Mouse (Mus musculus) limb, embryonic 11.5 days (tissue): ENCODE results near the gene Neu2. TPM values are rescaled to one million over a fixed set of nuclear protein-coding genes. Genes with fewer than 3 reads are reported as not detected.

ENCODE experiments used
- ATAC-seq: fragments of 200-750 bp; cut with Nextera tagmentation; 2 replicates; pipeline ENCODE4 v1.8.0; 2017; ENCODE audit warnings: low read depth; ENCODE audit not compliant: insufficient number of reproducible peaks, low FRiP score, low TSS enrichment
- DNase-seq: peaks from one replicate; pipeline ENCODE4 v3.0.0-alpha.2; 2015; ENCODE audit warnings: low spot score
- H3K27ac ChIP-seq: fragments of 300-500 bp; sonication (generic); replicated peaks from 2 replicates; pipeline ENCODE4 v1.5.1; 2014; ENCODE audit warnings: low read depth, mild to moderate bottlenecking, low read length
- H3K27me3 ChIP-seq: fragments of 300-500 bp; sonication (generic); 2 replicates; pipeline ENCODE4 v1.6.1; 2014; ENCODE audit warnings: mild to moderate bottlenecking, low read length, mixed read lengths; ENCODE audit not compliant: control insufficient read depth, insufficient read depth
- H3K36me3 ChIP-seq: fragments of 300-500 bp; sonication (generic); 2 replicates; pipeline ENCODE4 v1.6.1; 2014; ENCODE audit warnings: mild to moderate bottlenecking, low read length, moderate library complexity, mixed read lengths; ENCODE audit not compliant: control insufficient read depth, insufficient read depth
- H3K4me1 ChIP-seq: fragments of 300-500 bp; sonication (generic); 2 replicates; pipeline ENCODE4 v1.6.1; 2014; ENCODE audit warnings: low read length, mixed read lengths; ENCODE audit not compliant: control insufficient read depth, insufficient read depth
- H3K4me2 ChIP-seq: fragments of 300-500 bp; sonication (generic); 2 replicates; pipeline ENCODE4 v1.6.1; 2014; ENCODE audit warnings: low read depth, mild to moderate bottlenecking, moderate library complexity; ENCODE audit not compliant: severe bottlenecking
- H3K4me3 ChIP-seq: fragments of 300-500 bp; sonication (generic); 2 replicates; pipeline ENCODE4 v1.5.1; 2014; ENCODE audit warnings: low read depth, low read length
- H3K9ac ChIP-seq: fragments of 300-500 bp; sonication (generic); 2 replicates; pipeline ENCODE4 v1.6.1; 2014; ENCODE audit warnings: mild to moderate bottlenecking, low read length
- H3K9me3 ChIP-seq: fragments of 300-500 bp; sonication (generic); 2 replicates; pipeline ENCODE4 v1.6.1; 2016; ENCODE audit warnings: low read length; ENCODE audit not compliant: control insufficient read depth
- WGBS: fragments of 180-500 bp; shearing (Covaris S2); extraction: QIAGEN DNeasy Blood & Tissue Kit; methylation state at CpG from one replicate; pipeline ENCODE4 v1.1.7; 2014; 5-methylcytosine and 5-hydroxymethylcytosine counted together
- polyA plus RNA-seq: library from polyadenylated mRNA; unstranded; fragments of >200 nt; fragmentation: Nextera tagmentation; extraction: Ambion mirVana; gene quantifications from 2 replicates; pipeline ENCODE4 v1.2.1, GENCODE M21; 2014

Neu2 gene
- polyA plus RNA-seq, 1 experiment from 2014 or later = not detected

DNA sequence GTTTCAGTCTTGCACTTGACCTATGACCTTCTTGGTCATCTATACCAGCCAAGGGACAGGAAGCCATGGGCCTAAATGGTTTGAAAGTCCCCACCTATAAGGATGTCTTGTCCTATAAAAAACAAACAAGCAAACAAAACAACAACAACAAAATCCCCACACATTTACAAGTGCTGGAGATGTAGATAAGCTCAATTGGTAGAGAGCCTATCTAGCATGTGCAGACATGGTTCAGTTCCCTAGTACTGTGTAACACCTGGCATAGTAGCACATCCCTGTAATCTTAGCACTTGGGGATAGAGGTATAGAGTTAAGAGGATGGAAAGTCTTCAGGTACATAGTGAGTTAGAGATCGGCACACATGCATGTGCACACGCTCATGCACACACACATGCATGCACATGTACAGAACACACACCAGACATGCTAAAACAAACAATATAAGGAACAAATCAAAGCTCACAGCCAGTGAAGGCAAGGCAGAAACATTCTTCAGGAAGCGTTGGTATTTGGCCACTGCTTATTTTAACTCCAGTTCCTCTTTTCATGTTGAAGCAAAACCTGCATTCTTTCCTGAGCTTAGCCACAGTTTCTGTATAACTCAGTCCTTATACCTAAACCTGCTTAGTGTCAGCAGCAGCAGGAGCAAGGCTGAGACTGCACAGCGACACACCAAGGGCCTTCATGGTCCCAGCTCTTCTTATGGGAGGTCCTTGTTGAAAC, 128.3 kb downstream of the Neu2 start:
- no peak for ATAC-seq
- no peak overlapping the region for H3K27ac ChIP-seq

DNA sequence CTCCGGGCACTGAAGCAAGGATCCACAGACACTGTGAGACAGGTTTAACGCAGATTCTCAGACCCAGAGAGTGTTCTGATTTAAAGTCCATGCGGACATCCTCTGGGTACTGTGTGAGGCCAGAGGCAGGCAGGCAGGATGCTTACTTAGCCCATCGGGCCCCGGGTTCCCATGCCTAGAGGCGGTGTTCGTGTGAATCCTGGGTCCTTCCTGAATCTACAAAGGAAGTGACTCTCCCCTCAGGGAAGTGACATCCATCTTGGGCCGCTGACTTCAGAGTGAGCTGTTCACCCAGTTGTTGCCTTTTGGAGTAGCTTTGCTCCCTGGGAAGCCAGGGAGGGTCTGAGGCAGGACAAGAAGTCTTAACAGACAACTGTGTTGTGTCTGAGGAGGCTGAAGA, 130.0 kb downstream of the Neu2 start:
- H3K4me3 ChIP-seq = no peak overlapping the region
- no peak for ATAC-seq

More for the DNA sequence above, 128.3 kb downstream of the Neu2 start:
- no peak overlapping the region for H3K9ac ChIP-seq
- no peak overlapping the region for H3K4me3 ChIP-seq
- no peaks in the 10 kb centered on the region for H3K4me1 ChIP-seq
- H3K4me2 ChIP-seq = no peak overlapping the region
- no peaks in the 10 kb centered on the region for H3K27me3 ChIP-seq
- H3K36me3 ChIP-seq = no peaks in the 10 kb centered on the region
- no peaks in the 10 kb centered on the region for H3K9me3 ChIP-seq
- DNase-seq = no peak
- WGBS = 87% methylated on average over 4 of the region's 4 CpGs

DNA sequence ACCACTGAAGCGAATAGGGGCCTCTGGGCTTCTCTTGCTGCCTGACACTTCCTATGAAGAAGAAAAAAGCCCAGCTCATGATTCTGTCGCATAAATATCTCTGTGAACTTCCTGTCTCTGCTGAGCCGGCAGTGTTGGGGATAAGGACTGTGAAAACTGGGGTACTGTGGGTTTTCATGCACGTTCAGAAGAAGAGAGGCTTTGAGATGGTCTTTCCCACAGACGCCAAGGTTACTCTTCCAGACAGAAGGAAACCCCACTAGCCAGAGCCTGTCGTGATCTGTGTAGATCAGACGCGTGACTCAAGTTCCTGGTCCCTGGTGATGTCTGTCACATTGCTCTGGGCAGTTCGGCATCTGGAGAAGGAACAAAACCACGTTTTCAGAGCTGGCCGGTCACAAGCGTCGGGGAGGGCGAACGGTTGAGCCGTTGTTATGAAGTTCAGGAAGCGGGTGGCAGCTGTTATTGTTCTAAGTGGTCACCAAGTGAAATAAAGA, 130.5 kb downstream of the Neu2 start:
- no peak overlapping the region for H3K4me3 ChIP-seq
- no peaks in the 10 kb centered on the region for H3K4me1 ChIP-seq
- H3K36me3 ChIP-seq = no peaks in the 10 kb centered on the region
- H3K27me3 ChIP-seq = no peaks in the 10 kb centered on the region
- no peaks in the 10 kb centered on the region for H3K9me3 ChIP-seq
- no peak overlapping the region for H3K27ac ChIP-seq
- ATAC-seq (no peak), DNase-seq (no peak)
- no peak overlapping the region for H3K4me2 ChIP-seq
- H3K9ac ChIP-seq = no peak overlapping the region
- 81% methylated on average over 17 of the region's 17 CpGs for WGBS

More for the DNA sequence above, 130.0 kb downstream of the Neu2 start:
- WGBS = 84% methylated on average over 8 of the region's 8 CpGs
- H3K36me3 ChIP-seq = no peaks in the 10 kb centered on the region
- H3K4me2 ChIP-seq = no peak overlapping the region
- no peaks in the 10 kb centered on the region for H3K4me1 ChIP-seq
- H3K27me3 ChIP-seq = no peaks in the 10 kb centered on the region
- no peaks in the 10 kb centered on the region for H3K9me3 ChIP-seq
- DNase-seq = no peak
- no peak overlapping the region for H3K9ac ChIP-seq
- no peak overlapping the region for H3K27ac ChIP-seq

DNA sequence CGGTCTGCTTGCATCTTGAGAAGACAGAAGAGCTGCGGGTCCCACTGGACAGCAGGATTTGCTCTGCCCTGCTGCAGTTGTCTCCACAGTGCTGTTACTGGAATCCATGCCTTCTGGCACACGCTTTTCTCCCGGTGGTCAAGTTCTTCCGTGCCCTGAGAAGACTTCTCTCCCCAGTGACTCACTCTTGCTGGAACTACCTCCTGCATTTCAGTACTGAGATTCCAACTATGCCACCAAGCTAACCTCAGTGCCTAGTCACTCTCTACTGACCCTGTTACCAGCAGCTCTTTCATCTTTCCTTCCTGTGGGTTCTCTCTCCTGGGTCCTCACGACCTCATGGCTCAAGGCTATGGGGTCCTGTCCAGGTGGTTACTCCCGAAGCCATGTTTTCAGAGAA, 133.3 kb downstream of the Neu2 start:
- 85% methylated on average over 7 of the region's 7 CpGs for WGBS
- H3K4me2 ChIP-seq = no peak overlapping the region
- H3K4me3 ChIP-seq = no peak overlapping the region
- no peaks in the 10 kb centered on the region for H3K27me3 ChIP-seq
- ATAC-seq (no peak), DNase-seq (no peak)
- H3K9ac ChIP-seq = no peak overlapping the region
- H3K9me3 ChIP-seq = no peaks in the 10 kb centered on the region
- no peaks in the 10 kb centered on the region for H3K4me1 ChIP-seq
- no peak overlapping the region for H3K27ac ChIP-seq
- no peaks in the 10 kb centered on the region for H3K36me3 ChIP-seq

DNA sequence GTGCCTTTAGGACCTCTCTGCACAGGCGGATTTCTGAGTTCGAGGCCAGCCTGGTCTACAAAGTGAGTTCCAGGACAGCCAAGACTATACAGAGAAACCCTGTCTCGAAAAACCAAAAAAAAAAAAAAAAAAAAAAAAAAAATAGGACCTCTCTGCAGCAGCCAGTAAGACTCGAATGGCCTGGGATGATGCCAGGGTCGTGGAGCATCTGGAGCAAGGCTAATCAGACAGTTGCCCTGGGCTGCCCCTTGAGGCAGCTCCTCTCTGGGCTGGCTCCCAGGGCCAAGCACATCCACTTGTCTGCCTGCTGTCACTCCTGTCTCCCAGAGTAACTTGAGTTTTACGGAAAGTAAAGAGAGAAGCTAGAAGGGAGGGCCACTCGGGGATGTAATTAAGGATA, 135.4 kb downstream of the Neu2 start:
- peaks cover 2% of the 10 kb centered on the region; the same call in 1 of the 2 replicates for H3K4me1 ChIP-seq
- no peak overlapping the region for H3K4me2 ChIP-seq
- H3K36me3 ChIP-seq = no peaks in the 10 kb centered on the region
- no peaks in the 10 kb centered on the region for H3K9me3 ChIP-seq
- no peak overlapping the region for H3K9ac ChIP-seq
- ATAC-seq = no peak
- no peak for DNase-seq
- no peaks in the 10 kb centered on the region for H3K27me3 ChIP-seq
- WGBS = 79% methylated on average over 6 of the region's 7 CpGs
- no peak overlapping the region for H3K4me3 ChIP-seq
- no peak overlapping the region for H3K27ac ChIP-seq

DNA sequence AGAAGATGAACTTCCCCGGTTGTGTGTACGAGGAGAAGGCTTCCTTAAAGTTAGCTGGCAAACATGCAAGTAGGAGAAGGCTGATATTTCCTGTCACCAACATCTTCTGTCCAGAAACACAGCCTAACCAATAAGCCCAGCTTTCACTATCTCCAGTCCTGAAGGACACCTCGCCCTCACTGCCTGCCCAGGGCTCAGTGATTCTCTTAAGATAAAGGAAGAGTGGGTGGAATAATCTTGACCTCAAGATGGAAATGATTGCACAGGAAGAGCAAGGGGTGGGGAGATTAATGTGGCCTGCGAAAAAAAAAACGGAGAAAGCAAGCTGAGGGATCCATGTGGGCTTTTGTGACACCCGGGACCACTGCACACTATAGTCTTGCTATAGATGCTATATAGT, 136.1 kb downstream of the Neu2 start:
- no peak overlapping the region for H3K4me3 ChIP-seq
- no peaks in the 10 kb centered on the region for H3K36me3 ChIP-seq
- H3K4me1 ChIP-seq = peaks cover 2% of the 10 kb centered on the region; the same call in 1 of the 2 replicates
- H3K9ac ChIP-seq = no peak overlapping the region
- no peak for ATAC-seq
- H3K4me2 ChIP-seq = no peak overlapping the region
- 84% methylated on average over 6 of the region's 6 CpGs for WGBS
- H3K27ac ChIP-seq = no peak overlapping the region
- no peak for DNase-seq
- H3K9me3 ChIP-seq = no peaks in the 10 kb centered on the region
- no peaks in the 10 kb centered on the region for H3K27me3 ChIP-seq

Other genes with a start within 250 kb of the Neu2 start
- gene Efhd1, start 245.5 kb upstream of the Neu2 start, polyA plus RNA-seq = 0.40 and 0.47 TPM in 2 replicates
- 47.3 and 47.5 TPM in 2 replicates for gene Gigyf2, start 182.9 kb upstream of the Neu2 start, polyA plus RNA-seq
- 0.44 and 1.9 TPM in 2 replicates for gene Kcnj13, start 115.2 kb upstream of the Neu2 start, polyA plus RNA-seq
- not detected in 2 replicates for gene Snorc, start 39.6 kb upstream of the Neu2 start, polyA plus RNA-seq
- gene Ngef, start 64.0 kb downstream of the Neu2 start, polyA plus RNA-seq = 0.16 and 0.17 TPM in 2 replicates
- 2.6 and 5.4 TPM in 2 replicates for gene Inpp5d, start 110.4 kb downstream of the Neu2 start, polyA plus RNA-seq
- 30.3 and 31.0 TPM in 2 replicates for gene Atg16l1, start 246.0 kb downstream of the Neu2 start, polyA plus RNA-seq